Mouse (Mus musculus) spleen, postnatal 10 days (tissue): ENCODE results near the gene Oxgr1.

Experiments used
- DNase-seq, 2 experiments: peaks; one replicate each; pipeline ENCODE4 v3.0.0; 2021 to 2022; ENCODE audit warnings: low spot score in 2 of 2

Gene Oxgr1

GRCm38 (mm10) chr14:119980698-119981235, 61.5 kb downstream of the Oxgr1 start:
- DNase-seq = no peak
